Mouse (Mus musculus) lung, postnatal 0 days (tissue): ENCODE data around the gene Snrnp48. TPM values are rescaled to one million over a fixed set of nuclear protein-coding genes. Genes with fewer than 3 reads are reported as not detected.
A peak's percentile ranks its signal among the peaks of the same experiment; 100 is the strongest.

ENCODE experiments used
- ATAC-seq: fragments of 200-750 bp; cut with Nextera tagmentation; 2 replicates; pipeline ENCODE4 v1.8.0; 2017; ENCODE audit warnings: moderate library complexity
- DNase-seq: peaks from one replicate; pipeline ENCODE4 v3.0.0-alpha.2; 2016; ENCODE audit warnings: low spot score
- H3K27ac ChIP-seq: fragments of 300-500 bp; sonication (generic); 2 replicates; pipeline ENCODE4 v1.5.1; 2014; ENCODE audit warnings: antibody characterized with exemption, mild to moderate bottlenecking, low read length, mixed read lengths
- H3K27me3 ChIP-seq: fragments of 300-500 bp; sonication (generic); replicated peaks from 2 replicates; pipeline ENCODE4 v1.6.1; 2014; ENCODE audit warnings: low read length, mixed read lengths; ENCODE audit not compliant: insufficient read depth
- H3K36me3 ChIP-seq: fragments of 300-500 bp; sonication (generic); 2 replicates; pipeline ENCODE4 v1.6.1; 2014; ENCODE audit warnings: low read length, mixed read lengths; ENCODE audit not compliant: insufficient read depth
- H3K4me1 ChIP-seq: fragments of 300-500 bp; sonication (generic); 2 replicates; pipeline ENCODE4 v1.6.1; 2014; ENCODE audit warnings: antibody characterized with exemption, low read depth, low read length, mixed read lengths; ENCODE audit not compliant: insufficient read depth
- H3K4me2 ChIP-seq: fragments of 300-500 bp; sonication (generic); replicated peaks from 2 replicates; pipeline ENCODE4 v1.6.1; 2014; ENCODE audit warnings: low read depth, mild to moderate bottlenecking, low read length, moderate library complexity, mixed read lengths
- H3K4me3 ChIP-seq: fragments of 300-500 bp; sonication (generic); 2 replicates; pipeline ENCODE4 v1.5.1; 2014; ENCODE audit warnings: low read depth, low read length
- H3K9ac ChIP-seq: fragments of 300-500 bp; sonication (generic); replicated peaks from 2 replicates; pipeline ENCODE4 v1.6.1; 2014; ENCODE audit warnings: low read depth, mild to moderate bottlenecking
- H3K9me3 ChIP-seq: fragments of 300-500 bp; sonication (generic); 2 replicates; pipeline ENCODE4 v1.6.1; 2016; ENCODE audit warnings: low read length, mixed read lengths
- CTCF ChIP-seq: IDR thresholded peaks from 2 replicates; pipeline ENCODE4 v1.5.1; 2016; ENCODE audit warnings: antibody characterized with exemption, mild to moderate bottlenecking
- EP300 ChIP-seq: IDR thresholded peaks from 2 replicates; pipeline ENCODE4 v1.6.1; 2016; ENCODE audit warnings: antibody characterized with exemption, mild to moderate bottlenecking, control low read depth
- WGBS: fragments of 180-500 bp; shearing (Covaris S2); extraction: QIAGEN DNeasy Blood & Tissue Kit; methylation state at CpG from one replicate; pipeline ENCODE4 v1.1.7; 2014; 5-methylcytosine and 5-hydroxymethylcytosine counted together
- polyA plus RNA-seq: library from polyadenylated mRNA; unstranded; fragments of >200 nt; fragmentation: Nextera tagmentation; extraction: Ambion mirVana; gene quantifications from 2 replicates; pipeline ENCODE4 v1.2.1, GENCODE M21; 2015

Snrnp48 gene
- polyA plus RNA-seq = 24.0 and 24.8 TPM in 2 replicates

- Histone ChIP-seq H3K9ac (peak within 1 kb of the TSS; percentile 71), H3K4me1 (peaks cover 6% of the 10 kb centered on the region; the same call in 1 of the 2 replicates), H3K27ac (peak within 1 kb of the TSS; percentile 78), H3K36me3 (no peaks in the 10 kb centered on the region), H3K4me3 (peak within 1 kb of the TSS; percentile 81), H3K9me3 (no peaks in the 10 kb centered on the region), H3K4me2 (peak within 1 kb of the TSS; percentile 76), H3K27me3 (no peaks in the 10 kb centered on the region)
- DNase-seq = peak; percentile 97
- ATAC-seq = peak; percentile 100
- WGBS = under 1% methylated on average over 55 of the region's 59 CpGs
- TF ChIP-seq EP300 (no peak), CTCF (peak; percentile 26; the same call in 1 of the 2 replicates)
Measured at GRCm38 (mm10) chr13:38204702-38205482, at the start of gene Snrnp48. TSS of gene Snrnp48 (plus strand) at chr13:38204938.

DNA sequence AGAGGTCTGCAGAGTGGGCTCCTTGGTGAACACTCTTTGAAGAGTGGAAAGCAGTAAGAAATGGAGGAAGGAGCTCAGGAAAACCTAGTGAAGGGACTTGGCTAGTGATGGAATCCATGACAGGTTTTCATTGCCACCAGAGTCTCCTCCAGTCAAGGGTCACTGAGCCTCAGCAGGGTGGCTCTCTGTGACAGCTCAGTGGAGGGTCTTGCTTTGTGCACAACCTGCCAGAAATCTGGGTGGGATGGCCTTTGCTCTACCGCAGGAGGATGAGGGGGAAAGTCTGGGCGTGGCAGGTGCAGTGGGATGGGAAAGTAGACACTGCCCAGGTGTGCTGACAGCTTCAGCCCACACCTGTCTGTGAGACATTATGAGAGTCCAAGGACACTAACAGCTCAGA lies 49.2 kb upstream of the Snrnp48 start:
- Histone ChIP-seq H3K4me2 (no peak overlapping the region), H3K4me1 (no peaks in the 10 kb centered on the region), H3K9ac (no peak overlapping the region), H3K27ac (no peak overlapping the region), H3K27me3 (peaks cover 6% of the 10 kb centered on the region; the same call in 1 of the 2 replicates), H3K36me3 (no peaks in the 10 kb centered on the region), H3K4me3 (no peak overlapping the region), H3K9me3 (no peaks in the 10 kb centered on the region)
- 13% methylated on average over 2 of the region's 2 CpGs for WGBS
- DNase-seq = peak; percentile 20
- ATAC-seq = no peak
- TF ChIP-seq EP300 = no peak
- TF ChIP-seq CTCF = no peak

DNA sequence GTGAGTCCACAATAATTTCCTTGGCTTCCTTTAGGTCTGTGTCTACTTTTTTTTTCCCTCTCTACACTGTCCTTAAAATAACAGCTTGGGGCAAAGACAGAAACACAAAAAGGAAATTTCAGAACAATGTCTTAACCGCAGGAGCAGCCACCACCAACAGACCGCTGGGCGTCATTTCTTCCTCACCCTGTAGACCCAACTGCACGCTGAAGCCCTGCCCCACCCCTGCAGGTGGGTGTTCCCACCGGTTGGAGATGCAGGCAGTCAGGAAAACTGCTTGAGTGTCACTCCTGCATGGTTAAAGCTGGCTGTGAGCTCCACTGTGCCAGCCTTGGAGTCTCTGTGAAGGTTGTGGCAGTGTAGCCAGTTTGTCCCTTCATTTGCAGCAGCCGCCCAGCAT lies 47.1 kb upstream of the Snrnp48 start:
- Histone ChIP-seq H3K27me3 (no peaks in the 10 kb centered on the region; the same call in 1 of the 2 replicates), H3K27ac (no peak overlapping the region), H3K4me2 (no peak overlapping the region), H3K4me1 (no peaks in the 10 kb centered on the region), H3K4me3 (no peak overlapping the region), H3K36me3 (no peaks in the 10 kb centered on the region), H3K9me3 (no peaks in the 10 kb centered on the region), H3K9ac (no peak overlapping the region)
- no peak for TF ChIP-seq CTCF
- peak; percentile 15 for DNase-seq
- WGBS = 29% methylated on average over 6 of the region's 6 CpGs
- no peak for ATAC-seq

- no peaks in the 10 kb centered on the region; the same call in 1 of the 2 replicates for H3K27me3 ChIP-seq
- no peak overlapping the region for H3K4me2 ChIP-seq
- no peaks in the 10 kb centered on the region for H3K9me3 ChIP-seq
- WGBS = 78% methylated on average over 2 of the region's 2 CpGs
- H3K4me1 ChIP-seq = no peaks in the 10 kb centered on the region
- DNase-seq (no peak), ATAC-seq (no peak)
- H3K9ac ChIP-seq = no peak overlapping the region
- TF ChIP-seq CTCF (peak; percentile 21), EP300 (no peak)
- H3K27ac ChIP-seq = no peak overlapping the region
- H3K4me3 ChIP-seq = no peak overlapping the region
- H3K36me3 ChIP-seq = no peaks in the 10 kb centered on the region
Measured at GRCm38 (mm10) chr13:38162002-38162401, 42.7 kb upstream of the Snrnp48 start.

DNA sequence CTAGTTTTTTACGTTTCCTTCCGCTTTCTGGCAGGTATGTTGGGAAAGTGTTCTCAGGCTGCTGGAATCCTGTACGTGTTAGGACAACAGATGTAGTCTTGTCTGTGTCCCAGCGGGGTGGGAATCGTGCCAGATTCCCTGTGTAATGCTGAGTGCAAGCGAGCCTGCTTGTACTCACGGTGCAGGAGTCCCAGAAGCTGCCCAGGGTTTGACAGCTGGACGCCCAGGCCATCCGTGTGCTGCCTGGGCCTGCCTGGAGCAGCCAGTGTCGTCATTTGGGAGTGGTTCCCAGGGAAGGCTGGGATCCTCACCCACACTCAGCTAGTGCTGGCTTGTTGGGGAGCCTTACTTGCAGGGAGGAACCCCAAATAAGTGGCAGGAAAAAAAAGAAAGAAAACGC lies 42.1 kb upstream of the Snrnp48 start:
- no peak overlapping the region for H3K9ac ChIP-seq
- WGBS = 20% methylated on average over 11 of the region's 11 CpGs
- H3K27ac ChIP-seq = 0 out of 2 replicates have a peak overlapping the region, but pooled peaks have one; percentile 9
- H3K4me1 ChIP-seq = no peaks in the 10 kb centered on the region
- DNase-seq = peak; percentile 37
- no peaks in the 10 kb centered on the region for H3K36me3 ChIP-seq
- H3K9me3 ChIP-seq = no peaks in the 10 kb centered on the region
- H3K27me3 ChIP-seq = no peaks in the 10 kb centered on the region; the same call in 1 of the 2 replicates
- H3K4me2 ChIP-seq = no peak overlapping the region
- no peak overlapping the region for H3K4me3 ChIP-seq
- peak; percentile 75 for ATAC-seq
- no peak for TF ChIP-seq EP300
- no peak for TF ChIP-seq CTCF

GRCm38 (mm10) chr13:38164932-38165331 lies 39.8 kb upstream of the Snrnp48 start:
- no peaks in the 10 kb centered on the region for H3K36me3 ChIP-seq
- 78% methylated on average over 11 of the region's 11 CpGs for WGBS
- no peak for ATAC-seq

More at GRCm38 (mm10) chr13:38164932-38165331, 39.8 kb upstream of the Snrnp48 start:
- H3K4me3 ChIP-seq = no peak overlapping the region
- DNase-seq = no peak
- no peak overlapping the region for H3K4me2 ChIP-seq
- no peak overlapping the region for H3K9ac ChIP-seq
- no peaks in the 10 kb centered on the region for H3K9me3 ChIP-seq
- no peaks in the 10 kb centered on the region for H3K27me3 ChIP-seq
- H3K27ac ChIP-seq = no peak overlapping the region
- H3K4me1 ChIP-seq = no peaks in the 10 kb centered on the region
- no peak for TF ChIP-seq CTCF
- TF ChIP-seq EP300 = no peak
